Comparison of ENCODE assay signal across 23 mouse cellular contexts in the genomic region with DNA sequence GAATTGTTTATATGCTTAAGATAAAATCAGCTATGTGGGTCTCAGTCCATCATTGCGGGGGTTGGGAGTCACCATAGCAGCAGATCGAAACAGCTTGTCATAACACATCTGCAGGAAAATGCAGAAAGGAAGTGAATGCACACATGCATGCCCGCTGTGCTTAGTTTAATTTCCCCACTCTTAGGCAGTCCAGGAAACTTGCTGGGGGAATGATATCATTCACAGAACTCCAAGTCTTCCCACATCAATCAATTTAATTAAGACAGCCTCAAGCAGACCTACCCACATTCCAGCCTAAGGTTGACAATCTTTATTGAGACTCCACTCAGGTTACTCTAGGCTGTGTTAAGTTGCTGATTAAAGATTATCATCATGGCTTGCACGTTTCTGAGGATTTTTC.
DNase-seq lines count a peak whose midpoint lies in the region; ATAC-seq lines count a peak whose summit lies in the region.
"Had no signal": no experiment of that assay in that cellular context is flagged by ENCODE, and none has a peak within 500 bp of the region (broad histone marks: within the 10 kb centered on the region; RNA-seq: fewer than 3 reads in every experiment).

No protein-coding gene starts in this region.

- no peak overlapping the region for H3K9ac ChIP-seq in hindbrain, embryonic 16.5 days (ENCODE audit: low read depth, low read length)
- no peak overlapping the region for H3K9ac ChIP-seq in lung, embryonic 16.5 days (ENCODE audit: low read length)
- H3K9ac ChIP-seq in embryonic facial prominence, embryonic 12.5 days, result no peak overlapping the region
- H3K9ac ChIP-seq: forebrain, embryonic 13.5 days; liver, embryonic 14.5 days; midbrain, embryonic 15.5 days had no signal

- H3K4me2 ChIP-seq in hindbrain, embryonic 16.5 days (ENCODE audit: low read length), result no peak overlapping the region
- H3K4me2 ChIP-seq in lung, embryonic 16.5 days (ENCODE audit: low read depth, low read length), result no peak overlapping the region
- no peak overlapping the region for H3K4me2 ChIP-seq in embryonic facial prominence, embryonic 12.5 days (replicated peaks)
- H3K4me2 ChIP-seq: forebrain, embryonic 13.5 days; midbrain, embryonic 15.5 days had no signal

- H3K27ac ChIP-seq in hindbrain, embryonic 10.5 days, result no peak overlapping the region
- no peak overlapping the region for H3K27ac ChIP-seq in hindbrain, embryonic 16.5 days (ENCODE audit: low read depth, low read length)
- H3K27ac ChIP-seq in lung, embryonic 16.5 days (ENCODE audit: low read length), result no peak overlapping the region
- no peak overlapping the region for H3K27ac ChIP-seq in embryonic facial prominence, embryonic 12.5 days
- H3K27ac ChIP-seq: forebrain, embryonic 13.5 days; heart, adult 2 months; layer of hippocampus, adult 2 months; liver, embryonic 14.5 days; midbrain, embryonic 15.5 days had no signal

- H3K4me1 ChIP-seq in hindbrain, embryonic 10.5 days (replicated peaks), result no peaks in the 10 kb centered on the region
- no peaks in the 10 kb centered on the region for H3K4me1 ChIP-seq in hindbrain, embryonic 16.5 days (ENCODE audit: control insufficient read depth, insufficient read depth, low read depth, low read length)
- H3K4me1 ChIP-seq in lung, embryonic 16.5 days (replicated peaks; ENCODE audit: control insufficient read depth, insufficient read depth, low read length), result no peaks in the 10 kb centered on the region
- peaks cover 4% of the 10 kb centered on the region; the same call in 1 of the 2 replicates for H3K4me1 ChIP-seq in embryonic facial prominence, embryonic 12.5 days
- H3K4me1 ChIP-seq: forebrain, embryonic 13.5 days; midbrain, embryonic 15.5 days had no signal

- H3K27me3 ChIP-seq in hindbrain, embryonic 10.5 days (ENCODE audit: insufficient read depth, poor library complexity, severe bottlenecking), result no peaks in the 10 kb centered on the region
- H3K27me3 ChIP-seq in hindbrain, embryonic 16.5 days (replicated peaks; ENCODE audit: control insufficient read depth, insufficient read depth, low read length), result no peaks in the 10 kb centered on the region
- H3K27me3 ChIP-seq in lung, embryonic 16.5 days (ENCODE audit: control insufficient read depth, insufficient read depth, low read depth, low read length), result no peaks in the 10 kb centered on the region
- H3K27me3 ChIP-seq in embryonic facial prominence, embryonic 12.5 days, result no peaks in the 10 kb centered on the region
- H3K27me3 ChIP-seq: forebrain, embryonic 13.5 days; midbrain, embryonic 15.5 days had no signal

- peak; percentile 10 for DNase-seq in hindbrain, embryonic 10.5 days (ENCODE audit: low spot score)
- DNase-seq in lung, postnatal 4 days, result no peak
- DNase-seq in adrenal gland, adult 18-20 months (ENCODE audit: low spot score in 2 of 2), result no peak
- DNase-seq: cerebellum, adult 18-20 months; cerebellum, postnatal 36 days; gastrocnemius, postnatal 25 days; heart, adult 2 months; heart, postnatal 4 days; kidney, postnatal 14 days; layer of hippocampus, postnatal 36 days; right cerebral cortex, adult 18-20 months; thymus, postnatal 14 days had no signal

- no peaks in the 10 kb centered on the region for H3K9me3 ChIP-seq in hindbrain, embryonic 10.5 days
- H3K9me3 ChIP-seq in hindbrain, embryonic 16.5 days (ENCODE audit: control insufficient read depth, low read length), result no peaks in the 10 kb centered on the region
- no peaks in the 10 kb centered on the region for H3K9me3 ChIP-seq in lung, embryonic 16.5 days (ENCODE audit: control insufficient read depth, low read length)
- no peaks in the 10 kb centered on the region for H3K9me3 ChIP-seq in embryonic facial prominence, embryonic 12.5 days
- H3K9me3 ChIP-seq: forebrain, embryonic 13.5 days; G1E; midbrain, embryonic 15.5 days had no signal

- H3K4me3 ChIP-seq in hindbrain, embryonic 10.5 days, result no peak overlapping the region
- H3K4me3 ChIP-seq in hindbrain, embryonic 16.5 days (ENCODE audit: low read length), result no peak overlapping the region
- no peak overlapping the region for H3K4me3 ChIP-seq in lung, embryonic 16.5 days (ENCODE audit: low read length)
- no peak overlapping the region for H3K4me3 ChIP-seq in embryonic facial prominence, embryonic 12.5 days
- H3K4me3 ChIP-seq: forebrain, embryonic 13.5 days; heart, adult 2 months; layer of hippocampus, adult 2 months; midbrain, embryonic 15.5 days had no signal

- no peaks in the 10 kb centered on the region for H3K36me3 ChIP-seq in hindbrain, embryonic 10.5 days
- H3K36me3 ChIP-seq in hindbrain, embryonic 16.5 days (ENCODE audit: control insufficient read depth, insufficient read depth, low read length), result no peaks in the 10 kb centered on the region
- H3K36me3 ChIP-seq in lung, embryonic 16.5 days (ENCODE audit: control insufficient read depth, insufficient read depth, low read length), result no peaks in the 10 kb centered on the region
- H3K36me3 ChIP-seq in embryonic facial prominence, embryonic 12.5 days, result no peaks in the 10 kb centered on the region
- H3K36me3 ChIP-seq: G1E; midbrain, embryonic 15.5 days had no signal

- 74% methylated on average over 4 of the region's 4 CpGs for WGBS in hindbrain, embryonic 10.5 days
- WGBS in hindbrain, embryonic 16.5 days, result 75% methylated on average over 4 of the region's 4 CpGs
- 17% methylated on average over 4 of the region's 4 CpGs for WGBS in lung, embryonic 16.5 days
- WGBS in embryonic facial prominence, embryonic 12.5 days, result 47% methylated on average over 4 of the region's 4 CpGs

- ATAC-seq in hindbrain, embryonic 16.5 days, result no peak
- 0 out of 2 replicates have a peak, but pooled peaks have one; percentile 15 for ATAC-seq in lung, embryonic 16.5 days (ENCODE audit: low read depth)
- ATAC-seq in embryonic facial prominence, embryonic 12.5 days (ENCODE audit: insufficient number of reproducible peaks, insufficient read depth, low FRiP score, low TSS enrichment), result peak; percentile 28; the same call in 1 of the 2 replicates
- no peak for ATAC-seq in erythroid progenitor cell, adult 5-6 weeks (replicated peaks; ENCODE audit: low FRiP score, poor library complexity, severe bottlenecking)
- ATAC-seq: forebrain, embryonic 13.5 days; inflammation-experienced regulatory T-cells, adult 6 months; lung, postnatal 0 days; midbrain, embryonic 15.5 days had no signal

Comparison
In these comparisons a context has a peak if more than half of its experiments do, and no peak if none do; other contexts are left out.
1. ATAC-seq: peak in lung, embryonic 16.5 days (single experiment) and embryonic facial prominence, embryonic 12.5 days (single experiment); none in hindbrain, embryonic 16.5 days (single experiment) and erythroid progenitor cell, adult 5-6 weeks (single experiment).